Mouse (Mus musculus): ENCODE measurements around the gene Mettl13. TPM values are rescaled to one million over a fixed set of nuclear protein-coding genes. Genes with fewer than 3 reads are reported as not detected.

Gene Mettl13
- polyA plus RNA-seq (2017; shearing (Covaris generic)): 19.8 TPM

DNA sequence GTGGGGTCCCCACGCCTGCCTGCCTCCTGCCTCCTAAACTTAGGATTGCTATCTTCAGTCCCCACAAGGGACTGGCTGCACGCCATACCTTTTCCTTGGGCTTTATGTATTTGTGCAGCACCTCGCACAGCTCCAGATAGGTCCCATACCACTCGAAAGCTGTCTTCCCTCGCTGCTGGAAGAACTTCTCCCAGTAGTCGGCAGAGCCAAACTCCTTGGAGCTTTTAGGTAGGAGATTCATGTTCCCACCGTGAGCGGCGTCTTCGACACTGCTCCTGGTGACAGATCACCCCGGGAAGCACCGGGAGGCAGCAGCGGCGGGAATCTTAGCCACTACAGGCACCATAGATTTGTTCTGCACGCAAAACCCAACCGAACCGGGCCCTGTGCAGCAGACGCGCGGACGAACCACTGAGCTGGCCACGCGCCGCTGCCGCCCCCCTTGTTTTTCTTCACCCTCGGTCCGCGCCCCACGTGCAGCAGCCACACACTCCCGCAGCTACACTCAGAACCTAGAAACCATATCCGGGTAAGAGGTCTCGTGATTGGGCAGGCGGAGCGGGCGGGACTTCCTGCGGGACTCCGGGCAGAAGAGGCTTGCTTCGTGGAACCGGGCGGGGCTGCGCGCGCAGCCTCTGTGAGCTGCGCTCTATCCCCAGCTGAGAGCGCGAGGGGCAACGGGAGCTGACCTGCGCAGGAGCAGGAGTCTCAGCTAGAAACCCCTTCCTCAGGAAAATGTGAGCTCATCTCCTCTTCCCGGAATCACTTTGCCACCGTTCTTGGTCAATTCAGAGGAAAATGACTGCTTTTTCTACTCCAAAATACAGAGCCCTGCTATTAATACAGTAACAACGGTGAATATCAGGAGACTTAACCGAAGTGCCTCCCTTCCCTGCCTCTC is at the start of gene Mettl13:
TSS of gene Mettl13 (minus strand) at position 536 of the 901 bp plus-strand sequence.

DNA sequence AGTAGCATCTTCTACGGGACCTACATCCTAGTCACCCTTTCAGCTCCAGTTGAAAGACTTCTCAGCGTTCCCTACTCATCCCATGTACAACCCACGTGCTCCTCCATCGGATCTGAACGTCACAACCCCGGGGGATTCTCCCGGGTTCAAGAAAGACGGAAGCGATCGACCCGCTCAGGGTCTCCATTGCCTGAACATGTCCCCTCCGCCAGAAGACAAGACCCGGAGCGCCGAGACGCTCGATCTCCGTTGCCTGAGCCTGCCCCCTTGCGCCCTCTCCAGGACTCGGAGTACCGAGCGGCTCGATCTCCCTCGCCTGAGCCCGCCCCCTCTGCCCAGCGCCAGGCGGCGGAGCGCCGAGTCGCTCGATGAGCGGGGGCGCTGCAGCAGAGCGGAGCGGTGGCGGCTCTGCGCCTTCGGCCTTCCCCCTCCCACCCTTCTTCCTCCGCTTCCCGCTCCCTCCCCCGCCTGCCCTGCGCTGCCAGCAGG is 22.0 kb upstream of the Mettl13 start, which contains the start of gene Vamp4:
TSS of gene Vamp4 (plus strand) at position 256 of the 489 bp plus-strand sequence.

Other genes with a start within 250 kb of the Mettl13 start
- gene Dnm3, start 70.5 kb downstream of the Mettl13 start, polyA plus RNA-seq (2017; shearing (Covaris generic)): 0.67 TPM
- gene Vamp4, start 22.0 kb upstream of the Mettl13 start, polyA plus RNA-seq (2017; shearing (Covaris generic)): 101 TPM
- not detected for gene Myoc, start 90.6 kb upstream of the Mettl13 start, polyA plus RNA-seq (2017; shearing (Covaris generic))
- gene Myocos, start 109.7 kb upstream of the Mettl13 start, polyA plus RNA-seq (2017; shearing (Covaris generic)): not detected
- gene Prrc2c, start 192.0 kb upstream of the Mettl13 start, polyA plus RNA-seq (2017; shearing (Covaris generic)): 275 TPM